Mouse (Mus musculus): ENCODE measurements around the gene Fam57a.
A peak's percentile ranks its signal among the peaks of the same experiment; 100 is the strongest.

Gene Fam57a

GRCm38 (mm10) chr11:76179495-76180145 is at the start of gene Fam57a, which contains the start of gene Vps53:
Fam57a (plus strand) TSS chr11:76179671.
Vps53 (minus strand) TSS chr11:76179647.
- DNase-seq, result peak; percentile 90

- no peak for DNase-seq
These were observed 48.6 kb upstream of the Fam57a start for GRCm38 (mm10) chr11:76130859-76131258.

- DNase-seq, result no peak
These were observed 43.6 kb upstream of the Fam57a start for GRCm38 (mm10) chr11:76135641-76136437.

- DNase-seq, result no peak
These were observed 41.5 kb upstream of the Fam57a start for GRCm38 (mm10) chr11:76137996-76138395.

GRCm38 (mm10) chr11:76144386-76144785 is 35.1 kb upstream of the Fam57a start:
- DNase-seq, result no peak

GRCm38 (mm10) chr11:76145169-76145568 is 34.3 kb upstream of the Fam57a start:
- DNase-seq, result no peak

- peak; percentile 39 for DNase-seq
These were observed 33.1 kb upstream of the Fam57a start for GRCm38 (mm10) chr11:76146187-76147010.

- DNase-seq, result no peak
These were observed 31.1 kb upstream of the Fam57a start for GRCm38 (mm10) chr11:76148055-76149008.

GRCm38 (mm10) chr11:76150980-76151379 is 28.5 kb upstream of the Fam57a start:
- no peak for DNase-seq

- no peak for DNase-seq
These were observed 26.1 kb upstream of the Fam57a start for GRCm38 (mm10) chr11:76153236-76153951.

GRCm38 (mm10) chr11:76154200-76154599 is 25.3 kb upstream of the Fam57a start:
- DNase-seq, result no peak

GRCm38 (mm10) chr11:76154861-76155260 is 24.6 kb upstream of the Fam57a start:
- DNase-seq, result no peak

- DNase-seq, result no peak
These were observed 21.1 kb upstream of the Fam57a start for GRCm38 (mm10) chr11:76158375-76158774.

GRCm38 (mm10) chr11:76160251-76160650 is 19.2 kb upstream of the Fam57a start:
- DNase-seq, result no peak

- no peak for DNase-seq
These were observed 12.8 kb upstream of the Fam57a start for GRCm38 (mm10) chr11:76166657-76167056.

- DNase-seq, result peak; percentile 81
These were observed 12.2 kb upstream of the Fam57a start for GRCm38 (mm10) chr11:76167079-76167765.

- DNase-seq, result peak; percentile 60
These were observed 10.5 kb upstream of the Fam57a start for GRCm38 (mm10) chr11:76168976-76169375.

GRCm38 (mm10) chr11:76170207-76170606 is 9.3 kb upstream of the Fam57a start:
- DNase-seq, result peak; percentile 77

GRCm38 (mm10) chr11:76178726-76179494 is 561 bp upstream of the Fam57a start:
- DNase-seq, result no peak

- no peak for DNase-seq
These were observed 672 bp downstream of the Fam57a start for GRCm38 (mm10) chr11:76180146-76180540.

Measured in cerebellum, adult 9-10 months (tissue).